Mouse (Mus musculus): ENCODE results near the gene Osbpl2.

- no peak for TF ChIP-seq CTCF (IDR thresholded peaks at IDR 0.05; ENCODE audit: control insufficient read depth, insufficient read depth, low read length)
- TF ChIP-seq POLR2A (IDR thresholded peaks at IDR 0.05; ENCODE audit: borderline replicate concordance, control insufficient read depth, low read depth, low read length) = no peak
Observed at GRCm38 (mm10) chr2:180165855-180166254, 46.7 kb downstream of the Osbpl2 start.

All from bone marrow, adult 2 months (tissue).